Comparison of ENCODE assay signal across 27 mouse cellular contexts in the genomic region with DNA sequence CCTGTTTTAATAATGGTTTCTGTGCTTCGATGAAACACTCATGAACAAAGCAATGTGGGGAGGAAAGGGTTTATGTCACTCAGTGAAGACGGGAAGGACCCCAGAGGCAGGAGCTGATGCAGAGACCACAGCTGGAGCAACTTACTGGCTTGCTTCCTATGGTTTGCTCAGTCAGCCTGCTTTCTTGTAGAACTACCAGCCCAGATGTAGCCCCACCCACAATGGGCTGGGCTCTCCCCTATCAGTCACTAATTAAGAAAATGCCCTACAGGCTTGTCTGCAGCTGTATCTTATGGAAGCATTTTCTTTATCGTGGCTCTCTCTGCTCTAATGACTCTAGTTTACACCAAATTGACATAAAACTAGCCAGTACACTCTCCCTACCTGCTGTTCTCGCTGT.
A peak's percentile ranks its signal among the peaks of the same experiment; 100 is the strongest.
DNase-seq lines count a peak whose midpoint lies in the region; ATAC-seq and TF ChIP-seq lines count a peak whose summit lies in the region.
"Had no signal": no experiment of that assay in that cellular context is flagged by ENCODE, and none has a peak within 500 bp of the region (broad histone marks: within the 10 kb centered on the region; RNA-seq: fewer than 3 reads in every experiment).

No protein-coding gene starts in this region.

- no peak for TF ChIP-seq CTCF in intestine, postnatal 0 days (IDR thresholded peaks at IDR 0.05; ENCODE audit: low read depth)

- 34% methylated on average over 4 of the region's 4 CpGs for WGBS in embryonic facial prominence, embryonic 14.5 days
- 53% methylated on average over 4 of the region's 4 CpGs for WGBS in hindbrain, embryonic 14.5 days
- 50% methylated on average over 4 of the region's 4 CpGs for WGBS in intestine, postnatal 0 days
- WGBS in intestine, embryonic 15.5 days, result 54% methylated on average over 4 of the region's 4 CpGs

- no peaks in the 10 kb centered on the region for H3K36me3 ChIP-seq in embryonic facial prominence, embryonic 14.5 days (ENCODE audit: control insufficient read depth, insufficient read depth, low read length)
- no peaks in the 10 kb centered on the region for H3K36me3 ChIP-seq in hindbrain, embryonic 14.5 days (replicated peaks; ENCODE audit: control insufficient read depth, insufficient read depth)
- 0 out of 2 replicates have a peak, but pooled peaks cover 3% of the 10 kb centered on the region for H3K36me3 ChIP-seq in intestine, postnatal 0 days (ENCODE audit: control insufficient read depth, insufficient read depth)
- no peaks in the 10 kb centered on the region for H3K36me3 ChIP-seq in intestine, embryonic 15.5 days
- H3K36me3 ChIP-seq: forebrain, embryonic 10.5 days; heart, embryonic 13.5 days; limb, embryonic 10.5 days; liver, embryonic 15.5 days; midbrain, embryonic 12.5 days; neural tube, embryonic 15.5 days had no signal

- no peak for ATAC-seq in embryonic facial prominence, embryonic 14.5 days (ENCODE audit: low read depth)
- ATAC-seq in hindbrain, embryonic 14.5 days (ENCODE audit: low FRiP score), result no peak
- ATAC-seq in intestine, postnatal 0 days, result no peak
- ATAC-seq in intestine, embryonic 15.5 days, result no peak
- ATAC-seq: forebrain, embryonic 16.5 days; lung, postnatal 0 days had no signal

- H3K4me3 ChIP-seq in embryonic facial prominence, embryonic 14.5 days (ENCODE audit: low read depth, low read length), result no peak overlapping the region
- H3K4me3 ChIP-seq in hindbrain, embryonic 14.5 days (replicated peaks; ENCODE audit: low read length), result no peak overlapping the region
- H3K4me3 ChIP-seq in intestine, postnatal 0 days (ENCODE audit: low read depth, low read length), result no peak overlapping the region
- no peak overlapping the region for H3K4me3 ChIP-seq in intestine, embryonic 15.5 days (replicated peaks)
- H3K4me3 ChIP-seq: forebrain, embryonic 10.5 days; heart, embryonic 13.5 days; limb, embryonic 10.5 days; liver, embryonic 15.5 days; midbrain, embryonic 12.5 days; neural tube, embryonic 15.5 days had no signal

- DNase-seq in kidney, adult 9 months, result peak; percentile 7
- DNase-seq in kidney, adult 11 months, result no peak
- DNase-seq in R1 (ENCODE audit: low read depth, low spot score), result peak; percentile 80
- peak; percentile 6 for DNase-seq in embryonic facial prominence, embryonic 14.5 days (ENCODE audit: low spot score)
- no peak for DNase-seq in hindbrain, embryonic 14.5 days (ENCODE audit: low spot score)
- DNase-seq: B cell, adult 2 months; cerebellum, adult 11-12 months; cerebellum, postnatal 14 days; gastrocnemius, postnatal 14 days; heart, adult 11 months; heart, postnatal 14 days; kidney, adult 2 months; kidney, postnatal 10 days; liver; thymus, adult 2 months; thymus, postnatal 4 days had no signal

- H3K9me3 ChIP-seq in embryonic facial prominence, embryonic 14.5 days (ENCODE audit: control insufficient read depth, low read length), result no peaks in the 10 kb centered on the region
- H3K9me3 ChIP-seq in hindbrain, embryonic 14.5 days (ENCODE audit: control insufficient read depth, low read length), result no peaks in the 10 kb centered on the region
- H3K9me3 ChIP-seq in intestine, postnatal 0 days (ENCODE audit: control insufficient read depth), result no peaks in the 10 kb centered on the region
- no peaks in the 10 kb centered on the region for H3K9me3 ChIP-seq in intestine, embryonic 15.5 days
- H3K9me3 ChIP-seq: forebrain, embryonic 10.5 days; heart, embryonic 13.5 days; limb, embryonic 10.5 days; liver, embryonic 15.5 days; midbrain, embryonic 12.5 days; neural tube, embryonic 15.5 days had no signal

- H3K27ac ChIP-seq in embryonic facial prominence, embryonic 14.5 days (replicated peaks; ENCODE audit: low read depth, low read length), result no peak overlapping the region
- no peak overlapping the region for H3K27ac ChIP-seq in hindbrain, embryonic 14.5 days
- H3K27ac ChIP-seq in intestine, postnatal 0 days (ENCODE audit: low read depth, low read length), result no peak overlapping the region
- H3K27ac ChIP-seq in intestine, embryonic 15.5 days, result no peak overlapping the region
- H3K27ac ChIP-seq: forebrain, embryonic 10.5 days; heart, embryonic 13.5 days; limb, embryonic 10.5 days; liver, embryonic 15.5 days; midbrain, embryonic 12.5 days; neural tube, embryonic 15.5 days; stomach, postnatal 0 days had no signal

- no peak overlapping the region for H3K9ac ChIP-seq in embryonic facial prominence, embryonic 14.5 days (ENCODE audit: low read depth, low read length)
- no peak overlapping the region for H3K9ac ChIP-seq in hindbrain, embryonic 14.5 days
- H3K9ac ChIP-seq in intestine, postnatal 0 days (ENCODE audit: low read depth, low read length), result no peak overlapping the region
- no peak overlapping the region for H3K9ac ChIP-seq in intestine, embryonic 15.5 days
- H3K9ac ChIP-seq: heart, embryonic 13.5 days; liver, embryonic 15.5 days; midbrain, embryonic 12.5 days; neural tube, embryonic 15.5 days had no signal

- no peak overlapping the region for H3K4me2 ChIP-seq in embryonic facial prominence, embryonic 14.5 days (ENCODE audit: low read depth, low read length)
- no peak overlapping the region for H3K4me2 ChIP-seq in hindbrain, embryonic 14.5 days (replicated peaks)
- no peak overlapping the region for H3K4me2 ChIP-seq in intestine, postnatal 0 days (replicated peaks; ENCODE audit: low read depth)
- no peak overlapping the region for H3K4me2 ChIP-seq in intestine, embryonic 15.5 days (replicated peaks)
- H3K4me2 ChIP-seq: heart, embryonic 13.5 days; liver, embryonic 15.5 days; midbrain, embryonic 12.5 days; neural tube, embryonic 15.5 days had no signal

- no peaks in the 10 kb centered on the region for H3K27me3 ChIP-seq in embryonic facial prominence, embryonic 14.5 days (replicated peaks; ENCODE audit: control insufficient read depth, insufficient read depth, low read length)
- no peaks in the 10 kb centered on the region for H3K27me3 ChIP-seq in hindbrain, embryonic 14.5 days (ENCODE audit: control insufficient read depth, insufficient read depth, low read length)
- H3K27me3 ChIP-seq in intestine, postnatal 0 days (replicated peaks; ENCODE audit: control insufficient read depth, insufficient read depth, low read length), result no peaks in the 10 kb centered on the region
- no peaks in the 10 kb centered on the region for H3K27me3 ChIP-seq in intestine, embryonic 15.5 days (replicated peaks)
- H3K27me3 ChIP-seq: heart, embryonic 13.5 days; liver, embryonic 15.5 days; midbrain, embryonic 12.5 days; neural tube, embryonic 15.5 days had no signal

- H3K4me1 ChIP-seq in embryonic facial prominence, embryonic 14.5 days (ENCODE audit: control insufficient read depth, insufficient read depth, low read length), result no peaks in the 10 kb centered on the region
- H3K4me1 ChIP-seq in hindbrain, embryonic 14.5 days (replicated peaks; ENCODE audit: control insufficient read depth, insufficient read depth, low read length), result no peaks in the 10 kb centered on the region
- H3K4me1 ChIP-seq in intestine, postnatal 0 days (replicated peaks; ENCODE audit: control insufficient read depth, insufficient read depth, low read length), result no peaks in the 10 kb centered on the region
- H3K4me1 ChIP-seq in intestine, embryonic 15.5 days (replicated peaks), result no peaks in the 10 kb centered on the region
- H3K4me1 ChIP-seq: heart, embryonic 13.5 days; liver, embryonic 15.5 days; midbrain, embryonic 12.5 days; neural tube, embryonic 15.5 days had no signal

Comparison
In these comparisons a context has a peak if more than half of its experiments do, and no peak if none do; other contexts are left out.
1. DNase-seq: peak in kidney, adult 9 months (single experiment), R1 (single experiment) and embryonic facial prominence, embryonic 14.5 days (single experiment); none in kidney, adult 11 months (single experiment) and hindbrain, embryonic 14.5 days (single experiment).